Mouse (Mus musculus) C2C12 (cell line): ENCODE measurements around the gene Susd1.

Source experiments
- CTCF ChIP-seq: IDR thresholded peaks from one replicate; pipeline ENCODE4 v1.5.1; 2011; ENCODE audit not compliant: control insufficient read depth, insufficient read depth, insufficient read length
- USF1 ChIP-seq: IDR thresholded peaks from one replicate; pipeline ENCODE4 v1.6.1; 2011; ENCODE audit warnings: low read depth, mild to moderate bottlenecking, control low read depth, moderate library complexity

- no peak for TF ChIP-seq USF1
- no peak for TF ChIP-seq CTCF
Observed at GRCm38 (mm10) chr4:59379876-59380275, 58.6 kb downstream of the Susd1 start.
